Mouse (Mus musculus): ENCODE results near the gene Spen.

Gene Spen

GRCm38 (mm10) chr4:141454581-141455350, 83.6 kb downstream of the Spen start:
- DNase-seq (ENCODE audit: low read depth, low spot score): peak; percentile 84

- DNase-seq (ENCODE audit: low read depth, low spot score): no peak
Measured at GRCm38 (mm10) chr4:141451916-141452450, 86.4 kb downstream of the Spen start.

GRCm38 (mm10) chr4:141451251-141451650, 87.1 kb downstream of the Spen start:
- no peak for DNase-seq (ENCODE audit: low read depth, low spot score)

- no peak for DNase-seq (ENCODE audit: low read depth, low spot score)
Measured at GRCm38 (mm10) chr4:141446211-141446610, 92.2 kb downstream of the Spen start.

- DNase-seq (ENCODE audit: low read depth, low spot score): peak; percentile 63
Measured at GRCm38 (mm10) chr4:141445328-141445720, 93.1 kb downstream of the Spen start.

- peak; percentile 92 for DNase-seq (ENCODE audit: low read depth, low spot score)
Measured at GRCm38 (mm10) chr4:141444451-141445327, 93.7 kb downstream of the Spen start, which contains the start of gene Zbtb17. TSS of gene Zbtb17 (plus strand) at chr4:141444654.

- DNase-seq (ENCODE audit: low read depth, low spot score): peak; percentile 27
Measured at GRCm38 (mm10) chr4:141443641-141444429, 94.6 kb downstream of the Spen start.

- no peak for DNase-seq (ENCODE audit: low read depth, low spot score)
Measured at GRCm38 (mm10) chr4:141440877-141441276, 97.5 kb downstream of the Spen start.

GRCm38 (mm10) chr4:141439083-141439803, 99.2 kb downstream of the Spen start:
- no peak for DNase-seq (ENCODE audit: low read depth, low spot score)

GRCm38 (mm10) chr4:141435974-141436373, 102.4 kb downstream of the Spen start, which contains the start of gene Srarp:
TSS of gene Srarp (minus strand) at chr4:141436105.
- no peak for DNase-seq (ENCODE audit: low read depth, low spot score)

GRCm38 (mm10) chr4:141433191-141433590, 105.2 kb downstream of the Spen start:
- DNase-seq (ENCODE audit: low read depth, low spot score): no peak

- DNase-seq (ENCODE audit: low read depth, low spot score): no peak
Measured at GRCm38 (mm10) chr4:141432666-141433065, 105.7 kb downstream of the Spen start.

- peak; percentile 68 for DNase-seq (ENCODE audit: low read depth, low spot score)
Measured at GRCm38 (mm10) chr4:141430997-141431396, 107.4 kb downstream of the Spen start.

- no peak for DNase-seq (ENCODE audit: low read depth, low spot score)
Measured at GRCm38 (mm10) chr4:141429847-141430246, 108.5 kb downstream of the Spen start.

GRCm38 (mm10) chr4:141429381-141429780, 109.0 kb downstream of the Spen start:
- no peak for DNase-seq (ENCODE audit: low read depth, low spot score)

- no peak for DNase-seq (ENCODE audit: low read depth, low spot score)
Measured at GRCm38 (mm10) chr4:141427921-141428320, 110.5 kb downstream of the Spen start.

- DNase-seq (ENCODE audit: low read depth, low spot score): no peak
Measured at GRCm38 (mm10) chr4:141426796-141427745, 111.3 kb downstream of the Spen start.

- peak; percentile 87 for DNase-seq (ENCODE audit: low read depth, low spot score)
Measured at GRCm38 (mm10) chr4:141425484-141426479, 112.6 kb downstream of the Spen start.
